Mouse (Mus musculus): ENCODE measurements around the gene Apoc1.

Gene Apoc1

DNA sequence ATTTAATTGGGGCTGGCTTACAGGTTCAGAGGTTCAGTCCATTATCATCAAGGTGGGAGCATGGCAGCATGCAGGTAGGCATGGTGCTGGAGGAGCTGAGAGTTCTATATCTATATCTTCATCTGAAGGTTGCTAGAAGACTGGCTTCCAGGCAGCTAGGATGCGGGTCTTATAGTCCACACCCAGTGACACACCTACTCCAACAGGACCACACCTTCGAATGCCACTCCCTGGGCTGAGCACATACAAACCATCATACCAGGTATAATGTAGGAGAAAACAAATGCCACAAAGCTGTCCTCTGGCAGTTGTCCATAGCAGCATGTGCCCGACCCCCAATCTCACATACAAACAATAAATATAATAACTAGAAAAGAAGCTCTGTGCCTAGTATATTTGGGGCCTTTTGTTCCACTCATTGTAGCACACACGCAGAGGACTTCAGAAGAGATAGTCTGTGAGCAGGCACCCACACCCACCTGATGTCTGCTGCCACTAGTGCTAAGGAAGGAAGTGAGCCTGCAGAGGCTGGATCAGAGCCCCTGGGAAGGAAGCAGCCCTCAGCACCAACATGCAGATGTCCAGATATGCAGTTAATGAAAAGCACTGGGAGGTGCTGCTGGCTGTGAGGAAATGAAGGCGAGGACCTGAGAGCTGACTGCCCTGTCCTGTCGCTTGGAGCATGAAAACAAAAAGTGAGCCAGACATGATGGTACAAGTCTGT is 41.2 kb downstream of the Apoc1 start:
- in situ Hi-C loops (cut with MboI; ENCODE audit: low sequenced_read_pairs): no loop called here

DNA sequence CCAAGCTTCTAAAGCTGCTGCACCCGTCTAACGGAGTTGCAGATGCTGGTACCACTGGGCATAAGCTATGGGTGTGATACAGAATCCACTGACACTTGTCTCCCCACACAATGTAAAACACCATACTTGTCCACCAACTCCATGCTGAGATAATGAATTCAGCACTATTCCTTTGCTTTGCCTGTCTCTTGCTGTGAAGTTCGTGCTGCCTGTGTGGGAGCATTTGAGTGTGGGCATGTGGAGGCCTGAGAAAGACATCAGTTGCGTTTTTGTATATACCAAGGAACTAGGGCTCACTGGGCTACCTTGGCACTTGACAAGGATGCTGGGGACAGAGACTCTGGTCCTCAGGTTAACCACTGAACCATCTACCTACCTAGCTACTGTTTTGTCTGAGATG is 51.2 kb downstream of the Apoc1 start:
- in situ Hi-C loops (cut with MboI; ENCODE audit: low sequenced_read_pairs): no loop called here
